Mouse (Mus musculus): ENCODE results near the gene R3hdm2. TPM values are rescaled to one million over a fixed set of nuclear protein-coding genes. Genes with fewer than 3 reads are reported as not detected.

The R3hdm2 gene
- total RNA-seq, 2 experiments from 2014 or later, result 288 to 322 TPM

- DNase-seq (ENCODE audit: extremely low spot score in 1 of 2, low spot score in 2 of 2), result no peak
- intact Hi-C loops (cut with DNase I), result no loop called here
Measured at GRCm38 (mm10) chr10:127476541-127476940, 96.4 kb downstream of the R3hdm2 start.

- intact Hi-C loops (cut with DNase I), result no loop called here
Measured at GRCm38 (mm10) chr10:127477301-127477700, 97.2 kb downstream of the R3hdm2 start.

GRCm38 (mm10) chr10:127479131-127479530, 99.0 kb downstream of the R3hdm2 start:
- intact Hi-C loops (cut with DNase I), result no loop called here
- DNase-seq (ENCODE audit: extremely low spot score in 1 of 2, low spot score in 2 of 2), result no peak

More at GRCm38 (mm10) chr10:127477301-127477700, 97.2 kb downstream of the R3hdm2 start:
- DNase-seq (ENCODE audit: extremely low spot score in 1 of 2, low spot score in 2 of 2), result no peak

GRCm38 (mm10) chr10:127480833-127481813, 101.0 kb downstream of the R3hdm2 start:
- intact Hi-C loops (cut with DNase I), result no loop called here
- no peak for DNase-seq (ENCODE audit: extremely low spot score in 1 of 2, low spot score in 2 of 2)

- intact Hi-C loops (cut with DNase I), result no loop called here
- DNase-seq (ENCODE audit: extremely low spot score in 1 of 2, low spot score in 2 of 2), result no peak
Measured at GRCm38 (mm10) chr10:127485235-127485634, 105.1 kb downstream of the R3hdm2 start.

- intact Hi-C loops (cut with DNase I), result no loop called here
- DNase-seq (ENCODE audit: extremely low spot score in 1 of 2, low spot score in 2 of 2), result no peak
Measured at GRCm38 (mm10) chr10:127488856-127489255, 108.7 kb downstream of the R3hdm2 start.

- intact Hi-C loops (cut with DNase I), result no loop called here
- no peak for DNase-seq (ENCODE audit: extremely low spot score in 1 of 2, low spot score in 2 of 2)
Measured at GRCm38 (mm10) chr10:127490160-127491127, 110.3 kb downstream of the R3hdm2 start.

GRCm38 (mm10) chr10:127491128-127491512, 111.0 kb downstream of the R3hdm2 start:
- DNase-seq (ENCODE audit: extremely low spot score in 1 of 2, low spot score in 2 of 2), result no peak
- intact Hi-C loops (cut with DNase I), result no loop called here

- intact Hi-C loops (cut with DNase I), result no loop called here
- peak in 1 of 2 experiments; percentile 13 for DNase-seq (ENCODE audit: extremely low spot score in 1 of 2, low spot score in 2 of 2)
Measured at GRCm38 (mm10) chr10:127492118-127492517, 112.0 kb downstream of the R3hdm2 start.

GRCm38 (mm10) chr10:127496156-127496555, 116.0 kb downstream of the R3hdm2 start:
- intact Hi-C loops (cut with DNase I), result no loop called here
- DNase-seq (ENCODE audit: extremely low spot score in 1 of 2, low spot score in 2 of 2), result no peak

- intact Hi-C loops (cut with DNase I), result no loop called here
- no peak for DNase-seq (ENCODE audit: extremely low spot score in 1 of 2, low spot score in 2 of 2)
Measured at GRCm38 (mm10) chr10:127499516-127499915, 119.4 kb downstream of the R3hdm2 start.

- no peak for DNase-seq (ENCODE audit: extremely low spot score in 1 of 2, low spot score in 2 of 2)
- intact Hi-C loops (cut with DNase I), result no loop called here
Measured at GRCm38 (mm10) chr10:127500042-127500441, 119.9 kb downstream of the R3hdm2 start.

- DNase-seq (ENCODE audit: extremely low spot score in 1 of 2, low spot score in 2 of 2), result no peak
- intact Hi-C loops (cut with DNase I), result no loop called here
Measured at GRCm38 (mm10) chr10:127500894-127501893, 121.1 kb downstream of the R3hdm2 start, which contains the start of gene Stac3. TSS of gene Stac3 (plus strand) at chr10:127501686.

- intact Hi-C loops (cut with DNase I), result no loop called here
- DNase-seq (ENCODE audit: extremely low spot score in 1 of 2, low spot score in 2 of 2), result peak; percentile 66 to 87
Measured at GRCm38 (mm10) chr10:127508239-127508638, 128.1 kb downstream of the R3hdm2 start.

GRCm38 (mm10) chr10:127509051-127509836, 129.1 kb downstream of the R3hdm2 start:
- DNase-seq (ENCODE audit: extremely low spot score in 1 of 2, low spot score in 2 of 2), result peak; percentile 77 to 90
- intact Hi-C loops (cut with DNase I), result no loop called here

GRCm38 (mm10) chr10:127509837-127510701, 129.9 kb downstream of the R3hdm2 start:
- intact Hi-C loops (cut with DNase I), result no loop called here
- no peak for DNase-seq (ENCODE audit: extremely low spot score in 1 of 2, low spot score in 2 of 2)
